Mouse (Mus musculus) lung, embryonic 15.5 days (tissue): ENCODE data around the gene Pdss1. TPM values are rescaled to one million over a fixed set of nuclear protein-coding genes. Genes with fewer than 3 reads are reported as not detected.
"Not testable (repeated sequence)": the region's sequence is repeated elsewhere in the genome, so short reads cannot be mapped to it uniquely, and the experiment has no call there.

Source experiments
- ATAC-seq: fragments of 200-750 bp; cut with Nextera tagmentation; 2 replicates; pipeline ENCODE4 v1.8.0; 2017; ENCODE audit warnings: moderate number of reproducible peaks, borderline replicate concordance; ENCODE audit not compliant: low FRiP score, low TSS enrichment; ENCODE audit errors: extremely low read depth
- H3K27ac ChIP-seq: fragments of 300-500 bp; sonication (generic); 2 replicates; pipeline ENCODE4 v1.5.1; 2015; ENCODE audit warnings: moderate library complexity, mild to moderate bottlenecking, inconsistent platforms
- H3K27me3 ChIP-seq: fragments of 300-500 bp; sonication (generic); 2 replicates; pipeline ENCODE4 v1.6.1; 2015; ENCODE audit warnings: inconsistent platforms
- H3K36me3 ChIP-seq: fragments of 300-500 bp; sonication (generic); 2 replicates; pipeline ENCODE4 v1.6.1; 2015; ENCODE audit warnings: inconsistent platforms
- H3K4me1 ChIP-seq: fragments of 300-500 bp; sonication (generic); 2 replicates; pipeline ENCODE4 v1.6.1; 2015; ENCODE audit warnings: inconsistent platforms
- H3K4me2 ChIP-seq: fragments of 300-500 bp; sonication (generic); 2 replicates; pipeline ENCODE4 v1.6.1; 2015; ENCODE audit warnings: inconsistent platforms, mild to moderate bottlenecking, moderate library complexity
- H3K4me3 ChIP-seq: fragments of 300-500 bp; sonication (generic); 2 replicates; pipeline ENCODE4 v1.5.1; 2015; ENCODE audit warnings: mild to moderate bottlenecking, inconsistent platforms
- H3K9ac ChIP-seq: fragments of 300-500 bp; sonication (generic); 2 replicates; pipeline ENCODE4 v1.6.1; 2015; ENCODE audit warnings: inconsistent platforms
- H3K9me3 ChIP-seq: fragments of 300-500 bp; sonication (generic); 2 replicates; pipeline ENCODE4 v1.6.1; 2016; ENCODE audit warnings: inconsistent platforms
- WGBS: fragments of 180-500 bp; shearing (Covaris S2); methylation state at CpG from one replicate; pipeline ENCODE4 v1.1.7; 2015; 5-methylcytosine and 5-hydroxymethylcytosine counted together
- polyA plus RNA-seq: library from polyadenylated mRNA; unstranded; fragments of >200 nt; fragmentation: Nextera tagmentation; extraction: Ambion mirVana; gene quantifications from 2 replicates; pipeline ENCODE4 v1.2.1, GENCODE M21; 2015

Gene Pdss1
- polyA plus RNA-seq, 1 experiment from 2014 or later, result 21.6 TPM

DNA sequence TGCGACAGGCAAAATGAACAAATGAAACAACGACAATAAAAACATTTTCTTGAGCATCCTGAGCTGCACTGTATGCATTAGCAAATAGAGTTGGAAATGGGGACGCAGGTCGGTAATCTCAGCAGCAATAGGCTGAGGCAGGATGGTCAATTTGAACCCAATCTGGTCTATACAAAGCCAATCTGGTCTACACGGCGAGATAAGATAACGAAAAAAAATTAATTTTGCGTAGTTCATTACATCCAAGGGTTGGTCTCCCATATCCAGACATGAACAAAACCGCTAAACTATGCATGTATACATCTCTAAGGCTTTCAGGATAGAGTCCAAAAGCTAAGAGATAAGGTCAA lies 415 bp upstream of the Pdss1 start:
- WGBS, result 19% methylated on average over 9 of the region's 9 CpGs
- no peaks in the 10 kb centered on the region for H3K9me3 ChIP-seq
- H3K4me1 ChIP-seq, result no peaks in the 10 kb centered on the region
- H3K27ac ChIP-seq, result peak overlapping the region; percentile 37
- peak overlapping the region; percentile 70 for H3K4me2 ChIP-seq
- peak overlapping the region; percentile 80 for H3K4me3 ChIP-seq
- no peaks in the 10 kb centered on the region for H3K36me3 ChIP-seq
- ATAC-seq, result peak; percentile 13; the same call in 1 of the 2 replicates
- no peaks in the 10 kb centered on the region for H3K27me3 ChIP-seq
- peak overlapping the region; percentile 70 for H3K9ac ChIP-seq

GRCm38 (mm10) chr2:22903947-22904346 lies 8.6 kb downstream of the Pdss1 start:
- 92% methylated on average over 3 of the region's 3 CpGs for WGBS
- Histone ChIP-seq H3K4me2 (no peak overlapping the region), H3K27me3 (no peaks in the 10 kb centered on the region), H3K36me3 (peaks cover 30% of the 10 kb centered on the region), H3K9me3 (no peaks in the 10 kb centered on the region), H3K27ac (no peak overlapping the region), H3K4me1 (no peaks in the 10 kb centered on the region), H3K9ac (no peak overlapping the region), H3K4me3 (no peak overlapping the region)
- ATAC-seq, result no peak

DNA sequence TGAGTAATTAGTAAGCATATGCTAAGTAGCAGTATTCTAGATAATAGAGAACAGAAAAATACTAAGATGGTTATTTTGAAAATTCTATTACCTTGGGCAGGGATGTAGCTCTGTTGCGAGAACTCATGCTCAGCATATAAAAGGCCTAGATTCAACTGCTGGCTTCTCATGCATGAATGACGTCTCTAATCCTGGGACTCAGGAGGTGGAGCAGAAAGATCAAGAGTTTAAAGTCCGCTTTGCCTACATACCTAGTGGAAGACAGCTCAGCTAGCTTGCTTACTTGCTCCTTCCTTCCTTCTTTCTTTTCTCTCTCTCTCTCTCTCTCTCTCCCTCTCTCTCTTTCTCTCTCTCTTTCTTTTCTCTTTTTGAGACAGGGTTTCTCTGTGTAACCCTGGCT lies 19.1 kb downstream of the Pdss1 start:
- Histone ChIP-seq H3K4me3 (no peak overlapping the region), H3K9ac (no peak overlapping the region), H3K4me1 (no peaks in the 10 kb centered on the region), H3K4me2 (no peak overlapping the region), H3K27ac (no peak overlapping the region), H3K36me3 (peaks cover 21% of the 10 kb centered on the region), H3K9me3 (no peaks in the 10 kb centered on the region), H3K27me3 (no peaks in the 10 kb centered on the region)
- no peak for ATAC-seq
- 92% methylated on average over 3 of the region's 3 CpGs for WGBS

DNA sequence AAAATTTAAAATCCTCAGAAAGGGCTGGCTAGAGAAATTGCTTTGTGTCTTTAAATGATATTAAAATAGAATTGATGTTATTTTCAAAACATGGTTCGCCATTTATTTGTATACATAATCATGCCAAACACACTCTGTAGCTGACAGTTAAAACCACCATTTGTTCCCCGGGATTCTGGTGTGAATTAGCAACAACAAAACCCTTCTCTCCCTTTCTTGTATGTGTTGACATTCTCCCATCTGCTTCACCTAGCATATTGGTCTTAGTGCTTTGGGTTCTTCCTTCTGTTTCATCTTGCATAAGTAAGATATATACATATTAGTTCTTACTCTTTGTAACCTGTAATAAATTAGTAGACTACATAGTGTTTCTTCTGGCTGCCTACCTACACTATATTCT lies 23.3 kb downstream of the Pdss1 start:
- no peak overlapping the region for H3K4me2 ChIP-seq
- H3K36me3 ChIP-seq, result peaks cover 17% of the 10 kb centered on the region
- 78% methylated on average over 2 of the region's 2 CpGs for WGBS
- H3K27ac ChIP-seq, result no peak overlapping the region
- no peak overlapping the region for H3K4me3 ChIP-seq
- no peak for ATAC-seq
- no peak overlapping the region for H3K9ac ChIP-seq
- no peaks in the 10 kb centered on the region for H3K4me1 ChIP-seq
- H3K27me3 ChIP-seq, result no peaks in the 10 kb centered on the region
- H3K9me3 ChIP-seq, result no peaks in the 10 kb centered on the region

GRCm38 (mm10) chr2:22925911-22926310 lies 30.6 kb downstream of the Pdss1 start:
- H3K4me3 ChIP-seq, ATAC-seq, H3K27me3 ChIP-seq, H3K36me3 ChIP-seq, H3K4me1 ChIP-seq, H3K4me2 ChIP-seq, H3K27ac ChIP-seq, H3K9ac ChIP-seq, H3K9me3 ChIP-seq: not testable (repeated sequence)
- 86% methylated on average over 3 of the region's 3 CpGs for WGBS

DNA sequence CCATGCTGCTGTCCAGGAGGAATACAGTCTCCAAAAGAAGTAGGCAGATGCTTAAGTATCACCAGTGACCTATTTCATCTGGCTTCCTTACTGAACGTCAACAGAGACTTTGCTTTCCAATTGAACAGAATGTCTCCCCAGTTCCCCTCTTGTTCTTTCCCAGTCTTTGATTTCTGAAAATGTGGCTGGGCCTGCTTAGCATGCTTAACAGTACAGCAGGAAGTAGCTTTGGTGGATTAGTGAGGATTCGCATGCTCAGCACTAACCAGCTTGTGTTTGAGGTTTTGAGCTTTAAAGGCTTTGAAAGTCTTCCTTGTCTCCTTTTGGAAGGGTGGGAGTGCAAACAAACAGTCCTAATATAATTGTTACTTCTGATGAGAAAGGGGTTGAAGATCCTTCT lies 32.9 kb downstream of the Pdss1 start:
- 82% methylated on average over 2 of the region's 2 CpGs for WGBS
- Histone ChIP-seq H3K27me3 (no peaks in the 10 kb centered on the region), H3K4me1 (no peaks in the 10 kb centered on the region), H3K9ac (no peak overlapping the region), H3K27ac (no peak overlapping the region), H3K36me3 (peaks cover 13% of the 10 kb centered on the region), H3K4me3 (no peak overlapping the region), H3K4me2 (no peak overlapping the region), H3K9me3 (no peaks in the 10 kb centered on the region)
- ATAC-seq, result no peak

DNA sequence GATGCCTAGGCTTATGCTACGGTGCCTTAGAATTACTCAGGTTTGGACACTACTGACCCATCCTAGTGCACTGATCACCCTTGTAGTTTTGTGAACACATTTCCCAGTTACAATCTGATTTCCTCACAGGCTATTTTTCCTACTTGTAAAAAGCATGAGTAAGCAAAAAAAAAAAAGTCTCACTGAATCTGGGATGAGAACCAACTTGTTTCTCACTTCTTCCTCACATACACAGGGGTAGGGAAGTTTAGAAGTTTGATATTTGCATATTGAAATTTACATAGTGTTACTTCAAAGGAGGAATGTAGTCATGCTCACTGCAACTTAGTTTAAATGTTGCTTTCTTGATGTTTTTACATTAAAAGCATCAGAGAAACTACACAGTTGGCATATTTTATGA lies 38.2 kb downstream of the Pdss1 start:
- Histone ChIP-seq H3K4me1 (no peaks in the 10 kb centered on the region), H3K36me3 (peaks cover 21% of the 10 kb centered on the region), H3K4me3 (no peak overlapping the region), H3K9ac (no peak overlapping the region), H3K27me3 (no peaks in the 10 kb centered on the region), H3K27ac (no peak overlapping the region), H3K9me3 (no peaks in the 10 kb centered on the region), H3K4me2 (no peak overlapping the region)
- no peak for ATAC-seq
- WGBS, result 86% methylated on average over 1 of the region's 1 CpGs

GRCm38 (mm10) chr2:22949956-22950355 lies 54.6 kb downstream of the Pdss1 start:
- H3K36me3 ChIP-seq, result peaks cover 5% of the 10 kb centered on the region; the same call in 1 of the 2 replicates
- ATAC-seq, result no peak
- 45% methylated on average over 4 of the region's 4 CpGs for WGBS
- H3K4me1 ChIP-seq, result no peaks in the 10 kb centered on the region
- no peak overlapping the region for H3K4me2 ChIP-seq
- H3K27me3 ChIP-seq, result no peaks in the 10 kb centered on the region
- H3K27ac ChIP-seq, result no peak overlapping the region
- no peak overlapping the region for H3K4me3 ChIP-seq
- H3K9me3 ChIP-seq, result no peaks in the 10 kb centered on the region
- H3K9ac ChIP-seq, result no peak overlapping the region

- H3K9me3 ChIP-seq, result no peaks in the 10 kb centered on the region
- WGBS, result 91% methylated on average over 4 of the region's 4 CpGs
- ATAC-seq, result no peak
- H3K4me1 ChIP-seq, result no peaks in the 10 kb centered on the region
- no peak overlapping the region for H3K27ac ChIP-seq
- H3K9ac ChIP-seq, result no peak overlapping the region
- H3K4me3 ChIP-seq, result no peak overlapping the region
- peaks cover 12% of the 10 kb centered on the region; the same call in 1 of the 2 replicates for H3K36me3 ChIP-seq
- no peak overlapping the region for H3K4me2 ChIP-seq
- H3K27me3 ChIP-seq, result no peaks in the 10 kb centered on the region
These were observed 59.0 kb downstream of the Pdss1 start for GRCm38 (mm10) chr2:22954278-22954677.

- no peaks in the 10 kb centered on the region for H3K9me3 ChIP-seq
- H3K9ac ChIP-seq, result no peak overlapping the region
- no peak overlapping the region for H3K4me2 ChIP-seq
- no peak overlapping the region for H3K27ac ChIP-seq
- no peaks in the 10 kb centered on the region for H3K4me1 ChIP-seq
- no peak overlapping the region for H3K4me3 ChIP-seq
- no peaks in the 10 kb centered on the region for H3K27me3 ChIP-seq
- ATAC-seq, result no peak
- peaks cover 12% of the 10 kb centered on the region; the same call in 1 of the 2 replicates for H3K36me3 ChIP-seq
- 73% methylated on average over 5 of the region's 5 CpGs for WGBS
These were observed 60.6 kb downstream of the Pdss1 start for GRCm38 (mm10) chr2:22955914-22956313.

GRCm38 (mm10) chr2:22957415-22957814 lies 62.1 kb downstream of the Pdss1 start:
- Histone ChIP-seq H3K4me3 (no peak overlapping the region), H3K36me3 (peaks cover 12% of the 10 kb centered on the region; the same call in 1 of the 2 replicates), H3K27me3 (no peaks in the 10 kb centered on the region), H3K4me1 (no peaks in the 10 kb centered on the region), H3K9ac (no peak overlapping the region), H3K9me3 (no peaks in the 10 kb centered on the region), H3K4me2 (no peak overlapping the region), H3K27ac (no peak overlapping the region)
- WGBS, result 93% methylated on average over 1 of the region's 1 CpGs
- ATAC-seq, result no peak

GRCm38 (mm10) chr2:22961681-22962080 lies 66.4 kb downstream of the Pdss1 start:
- Histone ChIP-seq H3K27me3 (no peaks in the 10 kb centered on the region), H3K27ac (no peak overlapping the region), H3K9ac (no peak overlapping the region), H3K4me1 (no peaks in the 10 kb centered on the region), H3K4me2 (no peak overlapping the region), H3K9me3 (no peaks in the 10 kb centered on the region), H3K36me3 (0 out of 2 replicates have a peak, but pooled peaks cover 6% of the 10 kb centered on the region), H3K4me3 (no peak overlapping the region)
- WGBS, result 97% methylated on average over 2 of the region's 2 CpGs
- no peak for ATAC-seq

DNA sequence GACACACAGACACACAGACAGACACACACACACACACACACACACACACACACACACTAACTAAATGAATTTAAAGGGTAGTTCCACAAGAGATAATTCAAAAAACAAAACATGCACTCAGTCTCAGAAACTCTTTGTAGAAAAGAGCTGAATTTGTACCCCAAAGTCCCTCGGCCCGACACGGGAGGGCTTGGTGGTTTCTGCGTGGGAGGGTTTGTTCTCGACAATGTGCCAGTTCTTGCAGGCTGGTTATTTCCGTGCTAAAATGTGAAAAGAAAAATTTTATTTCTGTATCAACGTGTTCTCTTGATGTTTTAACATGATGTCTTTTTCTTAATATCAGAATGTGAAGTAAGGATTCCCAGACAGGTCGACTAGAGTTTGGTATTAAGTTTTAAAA lies 66.9 kb downstream of the Pdss1 start:
- no peaks in the 10 kb centered on the region for H3K9me3 ChIP-seq
- H3K27ac ChIP-seq, result no peak overlapping the region
- H3K27me3 ChIP-seq, result no peaks in the 10 kb centered on the region
- 0 out of 2 replicates have a peak, but pooled peaks cover 6% of the 10 kb centered on the region for H3K36me3 ChIP-seq
- H3K4me2 ChIP-seq, result no peak overlapping the region
- 93% methylated on average over 8 of the region's 8 CpGs for WGBS
- no peaks in the 10 kb centered on the region for H3K4me1 ChIP-seq
- no peak overlapping the region for H3K9ac ChIP-seq
- no peak for ATAC-seq
- H3K4me3 ChIP-seq, result no peak overlapping the region
